Mouse (Mus musculus): ENCODE measurements around the gene Mx1. TPM values are rescaled to one million over a fixed set of nuclear protein-coding genes. Genes with fewer than 3 reads are reported as not detected.

The Mx1 gene
- total and polyA plus RNA-seq, 2 experiments from 2014 or later: 0.22 to 0.80 TPM

GRCm38 (mm10) chr16:97397945-97398531 lies 64.7 kb downstream of the Mx1 start:
- no peak overlapping the region for H3K9ac ChIP-seq (replicated peaks; ENCODE audit: low read depth, low read length)
- H3K4me2 ChIP-seq (ENCODE audit: low read depth, low read length): no peak overlapping the region
- no peaks in the 10 kb centered on the region for H3K4me1 ChIP-seq (ENCODE audit: control insufficient read depth, insufficient read depth)
- no peaks in the 10 kb centered on the region for H3K9me3 ChIP-seq (replicated peaks; ENCODE audit: control insufficient read depth, low read length)
- no peak for DNase-seq (ENCODE audit: low spot score)
- ATAC-seq (ENCODE audit: insufficient read depth, low read depth): no peak
- no peak overlapping the region for H3K4me3 ChIP-seq (ENCODE audit: low read depth, low read length)
- WGBS: 55% methylated on average over 2 of the region's 2 CpGs
- no peaks in the 10 kb centered on the region for H3K27me3 ChIP-seq (ENCODE audit: control insufficient read depth, insufficient read depth, low read length)
- TF ChIP-seq EP300 (IDR thresholded peaks at IDR 0.05; ENCODE audit: low read depth) (no peak), CTCF (IDR thresholded peaks at IDR 0.05; ENCODE audit: low read depth) (no peak)
- H3K27ac ChIP-seq (ENCODE audit: low read depth): no peak overlapping the region
- no peaks in the 10 kb centered on the region; the same call in 1 of the 2 replicates for H3K36me3 ChIP-seq (replicated peaks; ENCODE audit: control insufficient read depth, insufficient read depth, low read length)

Other genes starting within 250 kb of the Mx1 start
- 15.3 and 32.5 TPM in 2 replicates for gene Bace2, start 106.2 kb downstream of the Mx1 start, total RNA-seq (2014; rRNA removed; ENCODE audit: low replicate concordance)
- gene Bace2, start 106.2 kb downstream of the Mx1 start, polyA plus RNA-seq (2015; fragmentation: Nextera tagmentation; extraction: Ambion mirVana): 45.7 and 49.2 TPM in 2 replicates
- not detected in 2 replicates for gene Fam3b, start 51.9 kb upstream of the Mx1 start, total RNA-seq (2014; rRNA removed; ENCODE audit: low replicate concordance)
- not detected in 2 replicates for gene Fam3b, start 51.9 kb upstream of the Mx1 start, polyA plus RNA-seq (2015; fragmentation: Nextera tagmentation; extraction: Ambion mirVana)
- gene Tmprss2, start 148.3 kb upstream of the Mx1 start, total RNA-seq (2014; rRNA removed; ENCODE audit: low replicate concordance): 0.19 and 7.1 TPM in 2 replicates
- gene Tmprss2, start 148.3 kb upstream of the Mx1 start, polyA plus RNA-seq (2015; fragmentation: Nextera tagmentation; extraction: Ambion mirVana): 0.11 and 0.21 TPM in 2 replicates